Mouse (Mus musculus) heart, embryonic 14.5 days (tissue): ENCODE data around the gene Olfr495. TPM values are rescaled to one million over a fixed set of nuclear protein-coding genes. Genes with fewer than 3 reads are reported as not detected.

Source experiments
- ATAC-seq: fragments of 200-750 bp; cut with Nextera tagmentation; 2 replicates; pipeline ENCODE4 v1.8.0; 2017; ENCODE audit warnings: low read depth, moderate TSS enrichment; ENCODE audit not compliant: insufficient number of reproducible peaks, insufficient read depth, low FRiP score
- H3K27ac ChIP-seq, 2 experiments: fragments of 200-500 bp in 1 of 2; fragments of 300-500 bp in 1 of 2; sonication (generic) in 1 of 2; replicated peaks in 1 of 2; 2 replicates each; pipeline ENCODE4 v1.5.1; 2012 to 2014; ENCODE audit warnings: low read depth in 2 of 2, low read length in 2 of 2, control low read depth in 1 of 2, mild to moderate bottlenecking in 1 of 2, mixed read lengths in 1 of 2; ENCODE audit not compliant: control insufficient read depth in 1 of 2, insufficient read depth in 1 of 2
- H3K27me3 ChIP-seq: fragments of 300-500 bp; sonication (generic); 2 replicates; pipeline ENCODE4 v1.6.1; 2014; ENCODE audit warnings: mild to moderate bottlenecking, low read length, control low read depth; ENCODE audit not compliant: control insufficient read depth, insufficient read depth
- H3K36me3 ChIP-seq: fragments of 300-500 bp; sonication (generic); 2 replicates; pipeline ENCODE4 v1.6.1; 2014; ENCODE audit warnings: mild to moderate bottlenecking, control low read depth, low read length, mixed read lengths; ENCODE audit not compliant: control insufficient read depth, insufficient read depth
- H3K4me1 ChIP-seq, 2 experiments: fragments of 200-500 bp in 1 of 2; fragments of 300-500 bp in 1 of 2; sonication (generic) in 1 of 2; 2 replicates each; pipeline ENCODE4 v1.6.1; 2012 to 2014; ENCODE audit warnings: low read length in 2 of 2, control low read depth in 1 of 2, mixed read lengths in 1 of 2; ENCODE audit not compliant: control insufficient read depth in 2 of 2, insufficient read depth in 2 of 2
- H3K4me2 ChIP-seq: fragments of 300-500 bp; sonication (generic); 2 replicates; pipeline ENCODE4 v1.6.1; 2014; ENCODE audit warnings: mild to moderate bottlenecking, low read length
- H3K4me3 ChIP-seq, 2 experiments: fragments of 200-500 bp in 1 of 2; fragments of 300-500 bp in 1 of 2; sonication (generic) in 1 of 2; 2 replicates each; pipeline ENCODE4 v1.5.1; 2012 to 2014; ENCODE audit warnings: low read length in 2 of 2, mild to moderate bottlenecking in 2 of 2, control low read depth in 1 of 2, low read depth in 1 of 2, moderate library complexity in 1 of 2; ENCODE audit not compliant: control insufficient read depth in 1 of 2, insufficient read depth in 1 of 2
- H3K9ac ChIP-seq: fragments of 300-500 bp; sonication (generic); 2 replicates; pipeline ENCODE4 v1.6.1; 2014; ENCODE audit warnings: mild to moderate bottlenecking, low read length
- H3K9me3 ChIP-seq: fragments of 300-500 bp; sonication (generic); 2 replicates; pipeline ENCODE4 v1.6.1; 2016; ENCODE audit warnings: low read length, control low read depth; ENCODE audit not compliant: control insufficient read depth
- WGBS: fragments of 180-500 bp; shearing (Covaris S2); extraction: QIAGEN DNeasy Blood & Tissue Kit; methylation state at CpG from one replicate; pipeline ENCODE4 v1.1.7; 2014; 5-methylcytosine and 5-hydroxymethylcytosine counted together
- polyA plus RNA-seq: library from polyadenylated mRNA; unstranded; fragments of >200 nt; fragmentation: Nextera tagmentation; extraction: Ambion mirVana; gene quantifications from 2 replicates; pipeline ENCODE4 v1.2.1, GENCODE M21; 2014

Olfr495 gene
- not detected in 2 replicates for polyA plus RNA-seq

- H3K27me3 ChIP-seq = no peaks in the 10 kb centered on the region
- H3K4me3 ChIP-seq = no peak within 1 kb of the TSS
- 52% methylated on average over 1 of the region's 1 CpGs for WGBS
- no peak within 1 kb of the TSS for H3K27ac ChIP-seq
- H3K9ac ChIP-seq = no peak within 1 kb of the TSS
- no peaks in the 10 kb centered on the region for H3K9me3 ChIP-seq
- H3K4me2 ChIP-seq = no peak within 1 kb of the TSS
- H3K4me1 ChIP-seq = no peaks in the 10 kb centered on the region
- H3K36me3 ChIP-seq = no peaks in the 10 kb centered on the region
- ATAC-seq = no peak
Observed at GRCm38 (mm10) chr7:108392867-108393266, at the start of gene Olfr495. TSS of gene Olfr495 (plus strand) at chr7:108393167.

- Histone ChIP-seq H3K27me3 (no peaks in the 10 kb centered on the region), H3K9me3 (0 out of 2 replicates have a peak, but pooled peaks cover 2% of the 10 kb centered on the region), H3K36me3 (no peaks in the 10 kb centered on the region), H3K4me1 (no peaks in the 10 kb centered on the region), H3K27ac (no peak within 1 kb of the TSS), H3K4me2 (no peak within 1 kb of the TSS), H3K4me3 (no peak within 1 kb of the TSS), H3K9ac (no peak within 1 kb of the TSS)
- WGBS = 64% methylated on average over 1 of the region's 1 CpGs
- no peak for ATAC-seq
Observed at GRCm38 (mm10) chr7:108346879-108347278, 46.1 kb upstream of the Olfr495 start, which contains the start of gene Olfr493. TSS of gene Olfr493 (minus strand) at chr7:108346979.

- H3K4me2 ChIP-seq = no peak within 1 kb of the TSS
- no peaks in the 10 kb centered on the region for H3K4me1 ChIP-seq
- 69% methylated on average over 3 of the region's 3 CpGs for WGBS
- H3K9me3 ChIP-seq = 0 out of 2 replicates have a peak, but pooled peaks cover 3% of the 10 kb centered on the region
- no peaks in the 10 kb centered on the region for H3K27me3 ChIP-seq
- H3K9ac ChIP-seq = no peak within 1 kb of the TSS
- H3K27ac ChIP-seq = no peak within 1 kb of the TSS
- no peak within 1 kb of the TSS for H3K4me3 ChIP-seq
- no peak for ATAC-seq
- H3K36me3 ChIP-seq = no peaks in the 10 kb centered on the region
Observed at GRCm38 (mm10) chr7:108365035-108365434, 27.9 kb upstream of the Olfr495 start, which contains the start of gene Olfr494. TSS of gene Olfr494 (plus strand) at chr7:108365335.

- no peak within 1 kb of the TSS for H3K4me3 ChIP-seq
- no peaks in the 10 kb centered on the region for H3K27me3 ChIP-seq
- no peaks in the 10 kb centered on the region for H3K36me3 ChIP-seq
- H3K9ac ChIP-seq = no peak within 1 kb of the TSS
- no peaks in the 10 kb centered on the region for H3K4me1 ChIP-seq
- 65% methylated on average over 2 of the region's 2 CpGs for WGBS
- no peak for ATAC-seq
- no peak within 1 kb of the TSS for H3K4me2 ChIP-seq
- no peaks in the 10 kb centered on the region for H3K9me3 ChIP-seq
- H3K27ac ChIP-seq = no peak within 1 kb of the TSS
Observed at GRCm38 (mm10) chr7:108420121-108420520, 27.2 kb downstream of the Olfr495 start, which contains the start of gene Olfr497. TSS of gene Olfr497 (plus strand) at chr7:108420421.

Other genes starting within 250 kb of the Olfr495 start
- not detected in 2 replicates for gene Olfr485, start 233.3 kb upstream of the Olfr495 start, polyA plus RNA-seq
- gene Olfr486, start 220.4 kb upstream of the Olfr495 start, polyA plus RNA-seq = not detected in 2 replicates
- not detected in 2 replicates for gene Olfr487, start 178.5 kb upstream of the Olfr495 start, polyA plus RNA-seq
- not detected in 2 replicates for gene Olfr488, start 134.8 kb upstream of the Olfr495 start, polyA plus RNA-seq
- gene Olfr490, start 104.2 kb upstream of the Olfr495 start, polyA plus RNA-seq = not detected in 2 replicates
- not detected in 2 replicates for gene Olfr491, start 79.7 kb upstream of the Olfr495 start, polyA plus RNA-seq
- gene Olfr492, start 69.5 kb upstream of the Olfr495 start, polyA plus RNA-seq = not detected in 2 replicates
- gene Olfr493, start 46.2 kb upstream of the Olfr495 start, polyA plus RNA-seq = not detected in 2 replicates
- not detected in 2 replicates for gene Olfr494, start 27.8 kb upstream of the Olfr495 start, polyA plus RNA-seq
- not detected in 2 replicates for gene Olfr497, start 27.3 kb downstream of the Olfr495 start, polyA plus RNA-seq
- gene Olfr498, start 72.2 kb downstream of the Olfr495 start, polyA plus RNA-seq = not detected in 2 replicates
- gene Olfr502, start 131.9 kb downstream of the Olfr495 start, polyA plus RNA-seq = not detected in 2 replicates
- not detected in 2 replicates for gene Olfr503, start 151.4 kb downstream of the Olfr495 start, polyA plus RNA-seq
- gene Olfr504, start 172.6 kb downstream of the Olfr495 start, polyA plus RNA-seq = not detected in 2 replicates
- gene Olfr506, start 217.6 kb downstream of the Olfr495 start, polyA plus RNA-seq = not detected in 2 replicates
- gene Olfr507, start 228.6 kb downstream of the Olfr495 start, polyA plus RNA-seq = not detected in 2 replicates
- gene Olfr508, start 236.8 kb downstream of the Olfr495 start, polyA plus RNA-seq = not detected in 2 replicates